Mouse (Mus musculus): ENCODE results near the gene Ano10. TPM values are rescaled to one million over a fixed set of nuclear protein-coding genes. Genes with fewer than 3 reads are reported as not detected.

The Ano10 gene
- polyA plus RNA-seq, 1 experiment: 63.6 TPM

GRCm38 (mm10) chr9:122241812-122242400, 52.3 kb downstream of the Ano10 start:
- Histone ChIP-seq H3K4me3 (ENCODE audit: insufficient read depth, low read length) (no peak overlapping the region), H3K4me1 (ENCODE audit: control insufficient read depth, insufficient read depth, low read length) (peaks cover 2% of the 10 kb centered on the region; the same call in 1 of the 2 replicates), H3K27ac (ENCODE audit: insufficient read depth, low read length) (no peak overlapping the region)
- no peak for TF ChIP-seq POLR2A (IDR thresholded peaks at IDR 0.05; ENCODE audit: low read depth, low read length)
- TF ChIP-seq CTCF (IDR thresholded peaks at IDR 0.05; ENCODE audit: borderline replicate concordance, insufficient read depth, low read length): no peak

- H3K4me1 ChIP-seq (ENCODE audit: control insufficient read depth, insufficient read depth, low read length): peaks cover 2% of the 10 kb centered on the region; the same call in 1 of the 2 replicates
- H3K4me3 ChIP-seq (ENCODE audit: insufficient read depth, low read length): no peak overlapping the region
- H3K27ac ChIP-seq (ENCODE audit: insufficient read depth, low read length): no peak overlapping the region
- no peak for TF ChIP-seq CTCF (IDR thresholded peaks at IDR 0.05; ENCODE audit: borderline replicate concordance, insufficient read depth, low read length)
- no peak for TF ChIP-seq POLR2A (IDR thresholded peaks at IDR 0.05; ENCODE audit: low read depth, low read length)
Measured at GRCm38 (mm10) chr9:122240629-122241199, 53.5 kb downstream of the Ano10 start.

- no peak for TF ChIP-seq POLR2A (IDR thresholded peaks at IDR 0.05; ENCODE audit: low read depth, low read length)
- TF ChIP-seq CTCF (IDR thresholded peaks at IDR 0.05; ENCODE audit: borderline replicate concordance, insufficient read depth, low read length): no peak
- peaks cover 3% of the 10 kb centered on the region; the same call in 1 of the 2 replicates for H3K4me1 ChIP-seq (ENCODE audit: control insufficient read depth, insufficient read depth, low read length)
- no peak overlapping the region for H3K4me3 ChIP-seq (ENCODE audit: insufficient read depth, low read length)
- H3K27ac ChIP-seq (ENCODE audit: insufficient read depth, low read length): no peak overlapping the region
Measured at GRCm38 (mm10) chr9:122234741-122235140, 59.5 kb downstream of the Ano10 start.

GRCm38 (mm10) chr9:122233972-122234345, 60.3 kb downstream of the Ano10 start:
- H3K4me3 ChIP-seq (ENCODE audit: insufficient read depth, low read length): no peak overlapping the region
- H3K27ac ChIP-seq (ENCODE audit: insufficient read depth, low read length): no peak overlapping the region
- TF ChIP-seq POLR2A (IDR thresholded peaks at IDR 0.05; ENCODE audit: low read depth, low read length) (no peak), CTCF (IDR thresholded peaks at IDR 0.05; ENCODE audit: borderline replicate concordance, insufficient read depth, low read length) (no peak)
- peaks cover 3% of the 10 kb centered on the region; the same call in 1 of the 2 replicates for H3K4me1 ChIP-seq (ENCODE audit: control insufficient read depth, insufficient read depth, low read length)

GRCm38 (mm10) chr9:122233316-122233971, 60.8 kb downstream of the Ano10 start:
- Histone ChIP-seq H3K27ac (ENCODE audit: insufficient read depth, low read length) (no peak overlapping the region), H3K4me3 (ENCODE audit: insufficient read depth, low read length) (no peak overlapping the region), H3K4me1 (ENCODE audit: control insufficient read depth, insufficient read depth, low read length) (peaks cover 3% of the 10 kb centered on the region; the same call in 1 of the 2 replicates)
- TF ChIP-seq CTCF (IDR thresholded peaks at IDR 0.05; ENCODE audit: borderline replicate concordance, insufficient read depth, low read length) (no peak), POLR2A (IDR thresholded peaks at IDR 0.05; ENCODE audit: low read depth, low read length) (no peak)

GRCm38 (mm10) chr9:122232912-122233311, 61.3 kb downstream of the Ano10 start:
- H3K27ac ChIP-seq (ENCODE audit: insufficient read depth, low read length): no peak overlapping the region
- H3K4me1 ChIP-seq (ENCODE audit: control insufficient read depth, insufficient read depth, low read length): peaks cover 3% of the 10 kb centered on the region; the same call in 1 of the 2 replicates
- no peak for TF ChIP-seq CTCF (IDR thresholded peaks at IDR 0.05; ENCODE audit: borderline replicate concordance, insufficient read depth, low read length)
- no peak overlapping the region for H3K4me3 ChIP-seq (ENCODE audit: insufficient read depth, low read length)

GRCm38 (mm10) chr9:122230701-122231100, 63.5 kb downstream of the Ano10 start:
- Histone ChIP-seq H3K27ac (ENCODE audit: insufficient read depth, low read length) (no peak overlapping the region), H3K4me1 (ENCODE audit: control insufficient read depth, insufficient read depth, low read length) (0 out of 2 replicates have a peak, but pooled peaks cover 3% of the 10 kb centered on the region), H3K4me3 (ENCODE audit: insufficient read depth, low read length) (no peak overlapping the region)
- TF ChIP-seq POLR2A (IDR thresholded peaks at IDR 0.05; ENCODE audit: low read depth, low read length): no peak
- no peak for TF ChIP-seq CTCF (IDR thresholded peaks at IDR 0.05; ENCODE audit: borderline replicate concordance, insufficient read depth, low read length)

- Histone ChIP-seq H3K27ac (ENCODE audit: insufficient read depth, low read length) (no peak overlapping the region), H3K4me3 (ENCODE audit: insufficient read depth, low read length) (no peak overlapping the region), H3K4me1 (ENCODE audit: control insufficient read depth, insufficient read depth, low read length) (0 out of 2 replicates have a peak, but pooled peaks cover 3% of the 10 kb centered on the region)
- TF ChIP-seq CTCF (IDR thresholded peaks at IDR 0.05; ENCODE audit: borderline replicate concordance, insufficient read depth, low read length): no peak
- no peak for TF ChIP-seq POLR2A (IDR thresholded peaks at IDR 0.05; ENCODE audit: low read depth, low read length)
Measured at GRCm38 (mm10) chr9:122226419-122226818, 67.8 kb downstream of the Ano10 start.

- no peak overlapping the region for H3K27ac ChIP-seq (ENCODE audit: insufficient read depth, low read length)
- no peaks in the 10 kb centered on the region for H3K4me1 ChIP-seq (ENCODE audit: control insufficient read depth, insufficient read depth, low read length)
- H3K4me3 ChIP-seq (ENCODE audit: insufficient read depth, low read length): no peak overlapping the region
- TF ChIP-seq POLR2A (IDR thresholded peaks at IDR 0.05; ENCODE audit: low read depth, low read length) (no peak), CTCF (IDR thresholded peaks at IDR 0.05; ENCODE audit: borderline replicate concordance, insufficient read depth, low read length) (peak; percentile 31; the same call in 1 of the 2 replicates)
Measured at GRCm38 (mm10) chr9:122225309-122225708, 68.9 kb downstream of the Ano10 start.

- no peaks in the 10 kb centered on the region for H3K4me1 ChIP-seq (ENCODE audit: control insufficient read depth, insufficient read depth, low read length)
- H3K4me3 ChIP-seq (ENCODE audit: insufficient read depth, low read length): no peak overlapping the region
- H3K27ac ChIP-seq (ENCODE audit: insufficient read depth, low read length): no peak overlapping the region
- TF ChIP-seq POLR2A (IDR thresholded peaks at IDR 0.05; ENCODE audit: low read depth, low read length) (no peak), CTCF (IDR thresholded peaks at IDR 0.05; ENCODE audit: borderline replicate concordance, insufficient read depth, low read length) (no peak)
Measured at GRCm38 (mm10) chr9:122223005-122223404, 71.2 kb downstream of the Ano10 start.

All from embryonic fibroblast, embryonic 13.5 days (primary cell).